27 mouse cellular contexts compared by ENCODE assay signal in genomic region chr9:56346321-56346720, GRCm38 (mm10).
DNase-seq lines count a peak whose midpoint lies in the region; ATAC-seq lines count a peak whose summit lies in the region.
"Had no signal": no experiment of that assay in that cellular context is flagged by ENCODE, and none has a peak within 500 bp of the region (broad histone marks: within the 10 kb centered on the region; RNA-seq: fewer than 3 reads in every experiment).

No protein-coding gene starts in this region.

- peak; percentile 37; the same call in 1 of the 2 replicates for ATAC-seq in heart, embryonic 13.5 days (ENCODE audit: extremely low read depth, insufficient number of reproducible peaks, low FRiP score, low TSS enrichment)
- no peak for ATAC-seq in heart, embryonic 11.5 days (replicated peaks; ENCODE audit: insufficient number of reproducible peaks, low FRiP score, low TSS enrichment)
- no peak for ATAC-seq in intestine, embryonic 15.5 days
- ATAC-seq: forebrain, embryonic 16.5 days; hindbrain, embryonic 16.5 days; intestine, postnatal 0 days had no signal

- H3K4me2 ChIP-seq in heart, embryonic 13.5 days, result no peak overlapping the region
- no peak overlapping the region for H3K4me2 ChIP-seq in heart, embryonic 11.5 days
- no peak overlapping the region for H3K4me2 ChIP-seq in intestine, embryonic 15.5 days (replicated peaks)
- H3K4me2 ChIP-seq: midbrain, embryonic 11.5 days; neural tube, embryonic 15.5 days; stomach, embryonic 15.5 days had no signal

- no peak overlapping the region for H3K27ac ChIP-seq in heart, embryonic 13.5 days (replicated peaks)
- no peak overlapping the region for H3K27ac ChIP-seq in heart, embryonic 11.5 days (ENCODE audit: low read depth, low read length)
- no peak overlapping the region for H3K27ac ChIP-seq in intestine, embryonic 15.5 days
- H3K27ac ChIP-seq: heart, adult 2 months; left cerebral cortex, adult 2 months; neural tube, embryonic 15.5 days; stomach, embryonic 15.5 days had no signal

- WGBS in heart, embryonic 13.5 days, result 79% methylated on average over 6 of the region's 6 CpGs
- WGBS in heart, embryonic 11.5 days (ENCODE audit: insufficient replicate concordance), result 80% methylated on average over 6 of the region's 6 CpGs
- 80% methylated on average over 6 of the region's 6 CpGs for WGBS in intestine, embryonic 15.5 days

- H3K9me3 ChIP-seq in heart, embryonic 13.5 days, result no peaks in the 10 kb centered on the region
- no peaks in the 10 kb centered on the region for H3K9me3 ChIP-seq in heart, embryonic 11.5 days (replicated peaks; ENCODE audit: control insufficient read depth, low read length)
- H3K9me3 ChIP-seq in intestine, embryonic 15.5 days, result no peaks in the 10 kb centered on the region
- H3K9me3 ChIP-seq: G1E; neural tube, embryonic 15.5 days; stomach, embryonic 15.5 days had no signal

- peak; percentile 13 to 19 for DNase-seq in left cerebral cortex, adult 9 months (ENCODE audit: low spot score in 2 of 2)
- DNase-seq in left cerebral cortex, postnatal 10 days (ENCODE audit: extremely low spot score in 1 of 2, low spot score in 2 of 2), result no peak
- peak; percentile 81 for DNase-seq in brain, adult 2 months (ENCODE audit: low read depth, low spot score)
- DNase-seq in layer of hippocampus, adult 9-10 months (ENCODE audit: low spot score), result peak; percentile 10
- DNase-seq: adrenal gland, adult 2 months; B cell, adult 2 months; cerebellum, adult 18-20 months; cerebellum, postnatal 25 days; gastrocnemius, postnatal 36 days; heart, adult 2 months; kidney, postnatal 36 days; lung, postnatal 4 days; right cerebral cortex, postnatal 4 days; thymus, adult 18-20 months; thymus, postnatal 36 days had no signal

- H3K4me3 ChIP-seq in heart, embryonic 13.5 days, result no peak overlapping the region
- no peak overlapping the region for H3K4me3 ChIP-seq in heart, embryonic 11.5 days (ENCODE audit: low read depth, low read length)
- no peak overlapping the region for H3K4me3 ChIP-seq in intestine, embryonic 15.5 days (replicated peaks)
- H3K4me3 ChIP-seq: heart, adult 2 months; left cerebral cortex, adult 2 months; neural tube, embryonic 15.5 days; stomach, embryonic 15.5 days had no signal

- H3K9ac ChIP-seq in heart, embryonic 13.5 days, result 0 out of 2 replicates have a peak overlapping the region, but pooled peaks have one; percentile 5
- no peak overlapping the region for H3K9ac ChIP-seq in heart, embryonic 11.5 days (ENCODE audit: low read depth, low read length)
- H3K9ac ChIP-seq in intestine, embryonic 15.5 days, result no peak overlapping the region
- H3K9ac ChIP-seq: neural tube, embryonic 15.5 days; stomach, embryonic 15.5 days had no signal

- intact Hi-C loops in left cerebral cortex, postnatal 10 days (cut with DNase I), result no loop called here

- H3K27me3 ChIP-seq in heart, embryonic 13.5 days (replicated peaks), result no peaks in the 10 kb centered on the region
- no peaks in the 10 kb centered on the region for H3K27me3 ChIP-seq in heart, embryonic 11.5 days (ENCODE audit: control insufficient read depth, insufficient read depth, low read length)
- H3K27me3 ChIP-seq in intestine, embryonic 15.5 days (replicated peaks), result no peaks in the 10 kb centered on the region
- H3K27me3 ChIP-seq: CH12.LX; neural tube, embryonic 15.5 days; stomach, embryonic 15.5 days had no signal

- peaks cover 3% of the 10 kb centered on the region; the same call in 1 of the 2 replicates for H3K36me3 ChIP-seq in heart, embryonic 13.5 days
- no peaks in the 10 kb centered on the region for H3K36me3 ChIP-seq in heart, embryonic 11.5 days (ENCODE audit: control insufficient read depth, insufficient read depth, low read length)
- H3K36me3 ChIP-seq in intestine, embryonic 15.5 days, result no peaks in the 10 kb centered on the region
- H3K36me3 ChIP-seq: neural tube, embryonic 15.5 days; stomach, embryonic 15.5 days had no signal

- peaks cover 32% of the 10 kb centered on the region for H3K4me1 ChIP-seq in heart, embryonic 13.5 days
- no peaks in the 10 kb centered on the region for H3K4me1 ChIP-seq in heart, embryonic 11.5 days (ENCODE audit: control insufficient read depth, insufficient read depth, low read length)
- H3K4me1 ChIP-seq in intestine, embryonic 15.5 days (replicated peaks), result no peaks in the 10 kb centered on the region; the same call in 1 of the 2 replicates
- H3K4me1 ChIP-seq: neural tube, embryonic 15.5 days; stomach, embryonic 15.5 days had no signal

Comparison
In these comparisons a context has a peak if more than half of its experiments do, and no peak if none do; other contexts are left out.
1. DNase-seq: peak in left cerebral cortex, adult 9 months (2 of 2), brain, adult 2 months (single experiment) and layer of hippocampus, adult 9-10 months (single experiment); none in left cerebral cortex, postnatal 10 days (0 of 2).